Mouse (Mus musculus): ENCODE data around the gene Akap2. TPM values are rescaled to one million over a fixed set of nuclear protein-coding genes. Genes with fewer than 3 reads are reported as not detected.

Gene Akap2
- polyA plus RNA-seq, 2 experiments, result 0.76 to 1.5 TPM

GRCm38 (mm10) chr4:57822641-57823040, 105.2 kb downstream of the Akap2 start:
- no peak for DNase-seq (ENCODE audit: low read depth in 3 of 3, low spot score in 3 of 3)
- no peak for ATAC-seq (ENCODE audit: insufficient read depth)
- H3K36me3 ChIP-seq (replicated peaks; ENCODE audit: control insufficient read depth, insufficient read depth, low read depth), result no peaks in the 10 kb centered on the region
- no peak overlapping the region for H3K27ac ChIP-seq
- TF ChIP-seq CTCF (IDR thresholded peaks at IDR 0.05; ENCODE audit: low read depth), result no peak
- no peak for TF ChIP-seq EP300 (IDR thresholded peaks at IDR 0.05; ENCODE audit: low read depth)
- no peak overlapping the region for H3K9ac ChIP-seq (replicated peaks)
- 61% methylated on average over 5 of the region's 5 CpGs for WGBS (ENCODE audit: insufficient replicate concordance)
- H3K4me2 ChIP-seq (ENCODE audit: low read depth), result no peak overlapping the region
- H3K27me3 ChIP-seq (ENCODE audit: control insufficient read depth, insufficient read depth, low read length), result no peaks in the 10 kb centered on the region
- no peaks in the 10 kb centered on the region for H3K9me3 ChIP-seq (ENCODE audit: control insufficient read depth, low read length)
- no peak overlapping the region for H3K4me3 ChIP-seq (ENCODE audit: insufficient read depth in 1 of 2, low read depth in 2 of 2, low read length in 2 of 2)
- no peaks in the 10 kb centered on the region for H3K4me1 ChIP-seq (replicated peaks; ENCODE audit: control insufficient read depth in 2 of 2, insufficient read depth in 2 of 2, low read length in 1 of 2)

GRCm38 (mm10) chr4:57824626-57825240, 107.3 kb downstream of the Akap2 start:
- no peak overlapping the region for H3K9ac ChIP-seq (replicated peaks)
- WGBS (ENCODE audit: insufficient replicate concordance), result 48% methylated on average over 8 of the region's 8 CpGs
- no peak for TF ChIP-seq EP300 (IDR thresholded peaks at IDR 0.05; ENCODE audit: low read depth)
- TF ChIP-seq CTCF (IDR thresholded peaks at IDR 0.05; ENCODE audit: low read depth), result no peak
- no peaks in the 10 kb centered on the region for H3K27me3 ChIP-seq (ENCODE audit: control insufficient read depth, insufficient read depth, low read length)
- H3K36me3 ChIP-seq (replicated peaks; ENCODE audit: control insufficient read depth, insufficient read depth, low read depth), result no peaks in the 10 kb centered on the region
- ATAC-seq (ENCODE audit: insufficient read depth) (no peak), DNase-seq (ENCODE audit: low read depth in 3 of 3, low spot score in 3 of 3) (no peak)
- H3K27ac ChIP-seq, result no peak overlapping the region
- H3K4me3 ChIP-seq (ENCODE audit: insufficient read depth in 1 of 2, low read depth in 2 of 2, low read length in 2 of 2), result no peak overlapping the region
- no peaks in the 10 kb centered on the region for H3K9me3 ChIP-seq (ENCODE audit: control insufficient read depth, low read length)
- no peak overlapping the region for H3K4me2 ChIP-seq (ENCODE audit: low read depth)
- no peaks in the 10 kb centered on the region for H3K4me1 ChIP-seq (replicated peaks; ENCODE audit: control insufficient read depth in 2 of 2, insufficient read depth in 2 of 2, low read length in 1 of 2)

GRCm38 (mm10) chr4:57826272-57826671, 108.8 kb downstream of the Akap2 start:
- 74% methylated on average over 7 of the region's 7 CpGs for WGBS (ENCODE audit: insufficient replicate concordance)
- no peaks in the 10 kb centered on the region for H3K4me1 ChIP-seq (replicated peaks; ENCODE audit: control insufficient read depth in 2 of 2, insufficient read depth in 2 of 2, low read length in 1 of 2)
- no peaks in the 10 kb centered on the region for H3K36me3 ChIP-seq (replicated peaks; ENCODE audit: control insufficient read depth, insufficient read depth, low read depth)
- H3K27me3 ChIP-seq (ENCODE audit: control insufficient read depth, insufficient read depth, low read length), result no peaks in the 10 kb centered on the region
- H3K4me2 ChIP-seq (ENCODE audit: low read depth), result no peak overlapping the region
- H3K9me3 ChIP-seq (ENCODE audit: control insufficient read depth, low read length), result no peaks in the 10 kb centered on the region
- TF ChIP-seq CTCF (IDR thresholded peaks at IDR 0.05; ENCODE audit: low read depth) (no peak), EP300 (IDR thresholded peaks at IDR 0.05; ENCODE audit: low read depth) (no peak)
- no peak overlapping the region for H3K27ac ChIP-seq
- DNase-seq (ENCODE audit: low read depth in 3 of 3, low spot score in 3 of 3) (no peak), ATAC-seq (ENCODE audit: insufficient read depth) (no peak)
- no peak overlapping the region for H3K4me3 ChIP-seq (ENCODE audit: insufficient read depth in 1 of 2, low read depth in 2 of 2, low read length in 2 of 2)
- no peak overlapping the region for H3K9ac ChIP-seq (replicated peaks)

- TF ChIP-seq CTCF (IDR thresholded peaks at IDR 0.05; ENCODE audit: low read depth) (no peak), EP300 (IDR thresholded peaks at IDR 0.05; ENCODE audit: low read depth) (no peak)
- Histone ChIP-seq H3K27me3 (ENCODE audit: control insufficient read depth, insufficient read depth, low read length) (no peaks in the 10 kb centered on the region), H3K4me2 (ENCODE audit: low read depth) (no peak overlapping the region), H3K9me3 (ENCODE audit: control insufficient read depth, low read length) (no peaks in the 10 kb centered on the region), H3K4me3 (ENCODE audit: insufficient read depth in 1 of 2, low read depth in 2 of 2, low read length in 2 of 2) (no peak overlapping the region), H3K4me1 (replicated peaks; ENCODE audit: control insufficient read depth in 2 of 2, insufficient read depth in 2 of 2, low read length in 1 of 2) (no peaks in the 10 kb centered on the region; a peak in 1 of 4 replicates), H3K9ac (replicated peaks) (no peak overlapping the region), H3K27ac (no peak overlapping the region), H3K36me3 (replicated peaks; ENCODE audit: control insufficient read depth, insufficient read depth, low read depth) (no peaks in the 10 kb centered on the region)
- ATAC-seq (ENCODE audit: insufficient read depth) (no peak), DNase-seq (ENCODE audit: low read depth in 3 of 3, low spot score in 3 of 3) (no peak)
- WGBS (ENCODE audit: insufficient replicate concordance), result 66% methylated on average over 9 of the region's 9 CpGs
Measured at GRCm38 (mm10) chr4:57829131-57829530, 111.7 kb downstream of the Akap2 start.

GRCm38 (mm10) chr4:57829740-57830139, 112.3 kb downstream of the Akap2 start:
- H3K9ac ChIP-seq (replicated peaks), result no peak overlapping the region
- no peaks in the 10 kb centered on the region; a peak in 1 of 4 replicates for H3K4me1 ChIP-seq (replicated peaks; ENCODE audit: control insufficient read depth in 2 of 2, insufficient read depth in 2 of 2, low read length in 1 of 2)
- H3K9me3 ChIP-seq (ENCODE audit: control insufficient read depth, low read length), result no peaks in the 10 kb centered on the region
- ATAC-seq (ENCODE audit: insufficient read depth) (no peak), DNase-seq (ENCODE audit: low read depth in 3 of 3, low spot score in 3 of 3) (no peak)
- TF ChIP-seq CTCF (IDR thresholded peaks at IDR 0.05; ENCODE audit: low read depth), result no peak
- TF ChIP-seq EP300 (IDR thresholded peaks at IDR 0.05; ENCODE audit: low read depth), result no peak
- no peak overlapping the region for H3K4me3 ChIP-seq (ENCODE audit: insufficient read depth in 1 of 2, low read depth in 2 of 2, low read length in 2 of 2)
- H3K27ac ChIP-seq, result no peak overlapping the region
- WGBS (ENCODE audit: insufficient replicate concordance), result 69% methylated on average over 3 of the region's 3 CpGs
- H3K36me3 ChIP-seq (replicated peaks; ENCODE audit: control insufficient read depth, insufficient read depth, low read depth), result no peaks in the 10 kb centered on the region
- no peak overlapping the region for H3K4me2 ChIP-seq (ENCODE audit: low read depth)
- no peaks in the 10 kb centered on the region for H3K27me3 ChIP-seq (ENCODE audit: control insufficient read depth, insufficient read depth, low read length)

All from liver, embryonic 14.5 days (tissue).